Mouse (Mus musculus): ENCODE data around the gene Nr3c2.

DNA sequence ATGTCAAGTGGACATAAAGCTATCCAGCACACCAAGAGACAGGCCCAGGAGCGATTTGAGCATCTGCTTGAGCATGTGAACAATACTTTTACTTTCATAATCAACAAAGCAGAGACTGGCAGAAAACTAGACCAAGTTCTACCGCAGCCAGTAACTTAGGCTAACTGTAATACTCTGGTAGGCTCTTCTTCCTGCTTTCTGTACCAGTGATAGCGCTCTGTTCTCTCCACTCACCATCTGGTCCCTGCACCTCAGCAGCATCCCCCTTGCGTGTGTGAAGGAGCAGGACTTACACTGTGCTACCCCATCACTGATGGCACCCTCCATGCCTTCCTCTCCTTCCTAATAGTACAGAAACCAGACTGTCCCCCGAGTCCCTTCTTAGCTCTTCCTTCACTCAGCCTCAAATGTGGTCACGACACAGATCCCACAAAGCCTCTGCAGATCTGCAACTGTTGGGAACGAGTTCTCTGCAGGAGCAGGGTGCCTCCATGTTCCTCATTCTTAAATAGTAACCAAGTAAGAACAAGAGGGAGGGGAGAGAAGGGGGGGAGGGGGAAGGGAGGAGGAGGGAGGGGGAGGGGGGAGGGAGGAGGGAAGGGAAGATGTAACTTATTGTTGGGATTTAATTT is 383.5 kb downstream of the Nr3c2 start:
- TF ChIP-seq CTCF (conservative IDR thresholded peaks at IDR 0.05; ENCODE audit: insufficient read depth, insufficient read length, low read depth, low read length) (no peak), POLR2A (IDR thresholded peaks at IDR 0.05; ENCODE audit: low read depth, low read length) (no peak)

Data from kidney, adult 2 months (tissue).